Mouse (Mus musculus) MEL-GATA-1-ER (cell line): ENCODE results near the gene Map2k5.

Source experiments
- DNase-seq: peaks from one replicate; pipeline ENCODE4 v3.0.0-alpha.2; 2012; ENCODE audit warnings: low read depth; ENCODE audit errors: extremely low read depth

The Map2k5 gene

DNA sequence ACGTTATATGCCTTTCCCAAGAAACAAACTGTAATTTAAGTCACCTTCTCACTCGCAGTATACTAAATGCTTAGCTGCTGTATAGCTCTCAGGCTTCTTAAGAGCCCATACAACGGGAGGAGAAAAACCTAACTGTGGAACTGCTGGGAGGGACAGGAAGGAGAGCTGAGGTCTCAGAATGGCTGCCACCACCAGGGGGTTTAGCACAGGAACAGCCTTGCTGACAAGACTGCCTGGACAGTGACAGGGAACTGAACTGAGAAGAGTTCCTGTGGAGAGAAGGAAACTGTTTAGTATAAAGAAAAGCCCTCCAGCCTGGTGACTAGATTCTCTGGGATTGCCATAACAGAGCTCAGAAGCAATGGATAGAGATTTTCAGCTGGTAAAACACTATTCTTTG is 35.9 kb downstream of the Map2k5 start:
- no peak for DNase-seq

DNA sequence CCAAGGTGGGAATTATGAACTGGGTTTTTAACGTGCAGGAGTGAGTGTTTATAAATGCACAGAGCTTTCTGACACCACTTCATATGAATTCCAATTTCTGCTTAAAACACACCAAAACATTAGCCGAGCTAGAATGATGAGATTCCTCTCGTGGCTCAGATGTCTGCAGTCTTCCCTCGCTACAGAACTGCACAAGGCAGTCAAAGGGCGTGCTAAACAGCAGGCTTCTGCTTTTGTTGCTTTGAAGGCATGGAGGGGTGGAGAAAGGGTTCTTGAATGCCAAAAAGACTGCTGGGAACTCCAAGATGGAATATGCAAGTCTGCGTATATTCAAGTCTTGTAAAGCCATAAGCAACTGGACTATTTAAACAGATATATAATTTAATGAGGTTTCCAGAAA is 38.4 kb downstream of the Map2k5 start:
- no peak for DNase-seq

DNA sequence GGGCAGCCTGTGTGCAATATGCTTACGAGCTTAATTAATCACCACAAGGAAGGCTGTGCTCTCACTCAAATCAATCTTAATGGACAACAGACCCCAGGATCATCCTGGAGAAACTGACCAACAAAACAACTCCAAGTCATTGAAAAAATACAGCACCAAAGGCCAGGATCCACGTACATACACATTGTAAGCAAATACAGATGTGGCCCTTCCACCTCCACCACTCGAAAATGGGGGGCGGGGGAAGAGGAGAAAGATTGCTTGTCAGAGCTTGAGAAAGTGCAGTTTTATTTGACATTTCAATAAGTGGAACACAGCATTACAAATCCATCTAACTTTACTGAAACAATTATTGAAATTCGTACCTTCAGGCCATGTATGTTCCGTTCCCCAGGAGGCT is 39.0 kb downstream of the Map2k5 start:
- DNase-seq, result no peak

DNA sequence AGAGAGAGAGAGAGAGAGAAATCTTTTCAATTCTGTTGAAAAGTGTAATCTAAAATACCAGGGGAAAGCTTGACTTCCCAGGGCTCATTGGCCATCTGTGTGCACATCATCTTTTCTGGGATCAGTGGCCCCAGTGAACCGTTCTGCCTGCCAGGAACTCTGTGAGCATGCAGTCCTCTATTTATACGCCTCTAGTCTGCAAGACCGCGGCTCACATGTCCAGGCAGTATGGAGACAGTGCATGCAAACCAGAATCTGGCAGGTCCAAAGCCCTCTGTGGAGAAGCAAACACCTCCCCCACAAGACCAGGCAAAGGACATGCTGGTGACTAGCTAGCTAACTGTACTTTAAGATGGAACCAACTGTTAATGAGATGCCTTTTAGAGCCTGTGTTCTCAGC is 41.9 kb downstream of the Map2k5 start:
- no peak for DNase-seq

DNA sequence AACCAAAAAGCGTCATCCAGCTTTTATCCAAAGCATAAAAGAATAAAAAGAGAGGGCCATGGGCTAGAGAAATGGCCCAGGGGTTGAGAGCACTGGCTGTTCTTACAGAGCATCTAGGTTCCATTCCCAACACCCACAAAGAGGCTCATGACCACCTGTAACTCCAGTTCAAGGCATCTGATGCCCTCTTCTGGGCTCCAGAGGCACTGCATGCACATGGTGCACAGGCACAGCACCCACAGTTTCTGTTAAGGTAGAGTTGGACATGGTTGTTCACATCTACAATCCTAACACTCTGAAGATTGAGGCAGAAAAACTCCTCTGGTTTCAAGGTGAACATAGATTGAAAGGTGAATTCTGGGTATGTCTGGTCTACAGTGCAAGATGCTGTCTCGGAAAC is 44.6 kb downstream of the Map2k5 start:
- DNase-seq, result peak; percentile 6

DNA sequence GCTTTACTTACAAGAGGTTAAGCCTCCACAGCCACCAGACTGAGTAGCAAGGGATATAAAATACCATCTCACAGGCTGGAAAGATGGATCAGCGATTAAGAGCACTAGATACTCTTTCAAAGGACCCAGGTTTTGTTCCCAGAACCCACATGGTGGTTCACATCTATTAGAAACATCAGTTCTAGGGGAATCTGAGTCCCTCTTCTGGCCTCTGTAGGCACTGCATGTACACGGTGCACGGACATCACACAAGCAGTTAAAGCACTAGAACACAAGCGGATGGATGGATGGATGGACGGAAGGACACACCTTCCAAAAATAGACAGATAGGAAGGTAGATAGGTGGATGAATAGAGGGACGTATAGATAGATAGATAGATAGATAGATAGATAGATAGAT is 46.5 kb downstream of the Map2k5 start:
- peak; percentile 3 for DNase-seq

DNA sequence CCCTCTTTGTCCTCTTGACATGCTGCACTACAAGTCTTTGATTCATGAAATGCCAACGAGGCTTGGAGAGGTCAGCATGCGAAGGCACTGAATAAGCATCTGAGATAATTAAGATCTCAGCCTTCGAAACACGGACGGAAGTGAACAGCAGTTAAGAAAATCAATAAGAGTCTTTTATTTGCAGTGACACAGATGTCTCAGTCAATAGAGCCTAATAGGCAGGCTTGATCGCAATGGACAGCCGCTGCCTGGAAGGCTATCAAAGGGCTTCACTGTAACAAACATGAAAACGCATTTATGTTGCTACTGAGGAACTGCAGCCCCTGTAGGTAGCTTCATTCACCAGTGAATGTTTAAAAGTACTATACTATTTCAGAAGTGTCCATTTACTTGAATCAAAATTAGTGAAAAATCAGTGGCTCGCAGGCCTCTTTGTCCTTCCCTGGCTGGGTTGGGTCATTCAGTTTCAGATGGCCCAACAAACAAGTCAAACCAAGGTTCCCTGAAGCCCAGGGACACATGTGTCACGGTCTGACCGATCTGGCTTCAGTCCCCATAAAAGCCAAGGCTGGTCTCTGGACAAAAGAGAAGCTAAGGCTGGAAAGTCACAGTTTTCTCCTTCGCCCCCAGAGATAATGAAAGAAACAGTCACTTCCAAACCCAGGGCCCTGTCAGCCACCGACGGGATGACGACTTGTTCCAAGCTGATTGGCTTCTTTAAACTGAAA is 48.6 kb downstream of the Map2k5 start:
- DNase-seq, result no peak

DNA sequence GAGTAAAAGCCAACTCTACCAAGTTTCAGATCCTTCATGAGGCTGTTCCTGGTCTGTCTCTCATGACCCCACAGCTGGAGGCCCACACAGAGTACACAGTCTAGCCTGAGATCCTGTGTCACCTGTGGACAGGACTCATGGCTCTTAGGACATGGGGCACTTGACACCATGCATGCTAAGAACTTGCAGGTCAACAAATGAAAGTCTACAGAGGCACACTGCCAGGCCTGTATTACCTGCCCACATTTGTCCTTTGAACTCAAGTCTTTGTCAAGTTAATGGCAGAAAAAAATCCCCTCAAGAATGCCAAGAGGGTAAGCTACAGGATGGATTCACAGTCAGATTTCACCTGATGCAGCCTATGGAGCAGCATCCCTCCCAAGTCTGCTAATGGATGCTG is 62.5 kb downstream of the Map2k5 start:
- DNase-seq, result no peak

DNA sequence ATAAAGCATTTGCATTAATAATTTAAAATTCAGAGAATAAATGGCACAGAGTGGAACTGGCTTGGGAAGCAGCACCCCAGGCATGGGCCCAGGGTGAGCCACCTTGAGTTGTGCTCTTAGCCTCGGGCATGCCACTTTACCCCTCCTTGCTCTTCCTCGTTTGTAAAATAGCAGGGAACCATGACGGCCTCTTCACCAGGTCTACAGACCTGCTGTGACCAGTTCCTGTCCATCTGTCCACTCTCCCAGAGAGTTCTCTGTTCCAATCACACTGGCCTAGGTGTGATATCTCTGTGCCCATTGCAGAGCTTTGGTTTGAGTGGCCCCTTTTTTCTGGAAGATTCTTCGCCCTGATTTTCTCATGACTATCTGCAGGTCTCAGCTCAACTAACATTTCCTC is 63.6 kb downstream of the Map2k5 start:
- DNase-seq, result no peak

DNA sequence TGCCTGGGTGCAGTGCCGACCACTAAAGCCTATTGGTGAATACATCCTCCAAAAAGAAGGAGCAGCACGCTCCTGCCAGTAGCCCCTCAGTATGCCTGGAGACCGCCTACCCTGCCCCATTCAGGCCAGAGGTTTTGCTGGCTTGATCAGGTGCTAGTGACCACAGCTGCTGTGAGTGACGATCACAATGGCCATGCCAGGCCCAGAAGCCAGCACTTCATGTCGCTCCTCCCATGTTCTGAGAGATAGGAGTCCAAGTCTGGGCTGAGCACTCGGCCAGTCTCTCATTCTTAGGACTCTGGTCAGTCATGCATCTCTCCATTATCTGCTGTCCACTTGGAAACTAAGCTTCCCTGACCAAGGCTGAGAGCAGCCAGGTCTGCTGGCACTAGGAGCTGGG is 67.7 kb downstream of the Map2k5 start:
- no peak for DNase-seq

DNA sequence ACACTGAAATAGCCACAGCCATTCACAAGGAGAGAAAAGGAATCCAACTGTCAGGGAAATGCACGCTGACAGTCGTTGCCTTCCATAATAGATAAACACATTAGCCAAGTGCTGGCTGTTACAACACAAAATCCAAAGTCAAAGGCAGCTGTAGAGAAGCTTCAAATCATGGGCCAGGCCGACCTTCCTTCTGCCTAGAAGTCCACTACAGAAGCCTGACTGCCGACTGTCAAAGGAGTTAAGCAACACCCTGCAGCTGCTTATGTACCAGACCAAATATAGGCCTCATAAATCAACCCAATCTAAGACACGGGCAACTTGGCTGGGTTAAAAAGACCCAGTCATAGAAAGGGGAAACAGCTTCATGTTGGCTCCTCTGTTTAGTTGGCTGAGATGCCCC is 68.7 kb downstream of the Map2k5 start:
- DNase-seq, result no peak

DNA sequence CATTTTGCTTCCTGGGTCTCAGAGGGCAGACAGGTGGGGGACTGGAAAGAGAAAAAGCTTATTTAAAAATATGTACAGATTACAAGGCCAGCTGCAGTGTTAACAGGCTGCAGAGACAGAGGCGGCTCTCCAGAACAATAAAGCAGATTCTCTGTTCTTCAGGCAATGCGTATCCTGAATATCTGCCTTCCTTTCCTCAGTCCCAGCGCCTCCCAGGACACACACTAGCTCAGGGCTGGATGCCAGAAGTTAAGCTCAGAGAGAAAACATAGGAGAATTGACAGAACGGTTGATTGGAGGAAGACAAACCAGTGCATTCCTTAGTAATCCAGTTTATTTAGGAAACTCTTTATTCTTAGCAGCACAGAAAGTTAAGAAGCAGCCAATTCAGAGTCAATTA is 69.3 kb downstream of the Map2k5 start:
- DNase-seq, result no peak

DNA sequence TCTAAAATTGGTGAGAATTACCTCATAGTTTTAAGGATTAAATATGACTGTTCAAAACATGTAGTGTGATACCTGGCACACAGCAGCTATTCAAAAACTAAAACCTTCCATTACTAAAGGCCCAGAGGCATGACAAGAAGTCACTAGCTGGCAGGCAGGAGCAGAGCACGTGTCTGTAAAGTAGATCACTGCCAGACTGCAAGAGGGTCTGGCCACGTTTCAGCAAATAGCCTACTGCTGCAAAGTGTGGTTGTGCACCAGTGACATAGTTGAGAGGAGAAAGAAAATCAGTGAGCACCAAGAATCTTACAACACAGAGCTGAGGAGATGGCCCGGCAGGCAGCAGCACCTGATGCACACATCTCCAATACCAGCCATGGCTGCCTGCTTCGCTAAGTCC is 75.2 kb downstream of the Map2k5 start:
- no peak for DNase-seq

DNA sequence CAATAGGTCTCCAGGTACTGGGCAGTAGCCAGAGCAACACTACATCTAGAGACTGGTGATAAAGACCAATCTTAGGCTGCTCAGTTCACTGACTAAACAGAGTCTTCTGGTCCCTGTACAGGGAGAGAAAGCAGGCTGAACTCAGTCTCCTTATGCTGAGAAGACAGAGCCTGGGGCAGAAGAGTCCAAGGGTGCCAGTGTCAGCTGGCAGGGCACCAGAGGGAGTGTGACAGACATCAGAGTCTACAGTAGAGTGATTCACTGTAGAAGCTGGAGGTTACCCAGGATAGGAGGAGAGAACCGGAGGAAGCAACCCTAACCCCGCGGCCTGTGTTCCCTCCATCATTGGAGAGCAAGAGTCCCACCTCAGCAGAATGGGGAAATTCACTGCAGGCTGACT is 79.0 kb downstream of the Map2k5 start:
- DNase-seq, result no peak

DNA sequence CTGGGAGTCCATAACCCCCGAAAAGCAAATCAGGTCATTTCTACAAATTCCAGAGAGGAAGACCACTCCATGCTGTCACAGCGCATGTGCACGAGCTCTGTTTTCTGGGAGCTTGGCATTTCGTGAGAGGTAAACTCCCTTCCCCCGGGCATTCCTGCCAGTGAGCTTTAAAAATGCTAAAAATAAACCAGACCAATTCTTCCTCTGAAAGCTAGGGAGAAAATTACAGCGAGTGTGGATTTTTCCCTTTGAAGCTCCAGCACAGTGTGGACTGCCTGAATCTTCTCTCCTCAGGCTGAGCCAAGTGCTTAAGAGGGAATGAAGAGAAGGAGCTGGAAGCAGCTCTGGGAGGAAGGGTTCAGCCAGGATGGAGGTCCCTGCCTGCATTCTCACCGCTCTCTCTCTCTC is 82.1 kb downstream of the Map2k5 start:
- DNase-seq, result no peak

DNA sequence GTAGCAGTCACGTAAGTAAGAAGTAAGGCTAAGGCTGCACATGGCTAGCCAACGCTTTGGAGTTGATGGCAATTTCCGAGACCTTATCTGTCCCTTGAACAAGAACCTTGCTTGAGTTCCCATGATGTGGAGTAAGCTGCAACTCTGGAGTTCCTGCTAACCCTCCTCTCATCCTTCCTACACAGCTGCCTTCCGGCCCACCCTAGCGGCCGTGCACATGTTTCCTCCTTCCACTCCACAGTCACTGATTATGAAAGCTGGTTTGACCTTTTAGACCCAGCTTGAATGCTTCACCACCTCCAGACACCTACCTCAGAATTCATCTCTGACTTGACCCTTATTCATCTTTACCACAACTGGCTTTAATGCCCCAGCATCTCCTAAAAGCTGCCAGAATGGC is 82.9 kb downstream of the Map2k5 start:
- no peak for DNase-seq

DNA sequence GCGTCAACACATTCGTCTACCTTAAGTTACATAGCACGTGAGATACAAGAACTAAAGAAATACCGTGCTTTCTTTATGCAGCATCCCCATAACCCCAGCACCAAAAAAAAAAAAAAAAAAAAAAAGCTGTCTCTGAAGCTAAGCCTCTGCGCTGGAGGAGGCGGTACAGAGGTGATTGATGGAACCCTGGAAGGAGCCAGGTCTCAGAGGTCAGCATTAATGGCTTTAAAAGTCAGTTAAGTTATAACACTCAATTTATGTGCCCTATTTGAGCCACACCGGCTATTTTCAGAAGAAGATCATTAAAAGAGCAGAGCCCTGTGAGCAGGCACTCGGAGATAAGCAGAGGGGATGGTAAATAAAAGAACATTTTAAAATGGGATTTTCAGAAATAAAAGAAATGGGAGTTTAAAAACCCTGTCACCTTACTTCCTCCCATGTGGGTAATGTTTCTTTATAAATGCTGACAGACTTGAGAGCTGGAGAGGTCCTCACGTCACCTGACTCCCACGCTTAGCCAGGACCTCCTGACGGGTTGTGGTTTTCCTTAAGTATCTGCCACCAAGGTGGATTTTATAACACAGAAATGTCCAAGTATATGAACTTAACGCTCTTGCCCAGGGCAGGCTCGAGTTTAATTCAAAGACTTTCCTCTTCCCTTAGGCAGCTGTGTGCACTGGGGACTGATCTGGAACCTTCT is 83.8 kb downstream of the Map2k5 start:
- no peak for DNase-seq

DNA sequence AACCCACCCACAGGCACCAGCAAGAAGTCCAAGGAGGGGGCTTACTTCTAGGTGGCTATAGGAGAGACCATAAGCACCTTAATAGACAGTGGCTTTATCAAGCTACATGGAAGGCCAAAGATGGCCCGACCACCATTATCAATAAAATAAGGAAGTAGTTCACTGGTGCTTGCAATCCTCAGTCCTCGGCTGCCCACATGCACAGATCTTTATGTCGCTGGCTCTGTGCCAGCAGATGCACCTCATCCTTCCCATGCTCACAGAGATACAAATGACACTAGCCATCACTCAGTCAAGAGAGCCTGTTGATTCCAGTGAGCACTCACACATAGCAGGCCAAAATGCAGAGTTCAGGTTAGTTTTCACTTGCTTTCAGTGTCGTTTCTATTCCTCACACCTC is 89.0 kb downstream of the Map2k5 start:
- DNase-seq, result peak; percentile 18

DNA sequence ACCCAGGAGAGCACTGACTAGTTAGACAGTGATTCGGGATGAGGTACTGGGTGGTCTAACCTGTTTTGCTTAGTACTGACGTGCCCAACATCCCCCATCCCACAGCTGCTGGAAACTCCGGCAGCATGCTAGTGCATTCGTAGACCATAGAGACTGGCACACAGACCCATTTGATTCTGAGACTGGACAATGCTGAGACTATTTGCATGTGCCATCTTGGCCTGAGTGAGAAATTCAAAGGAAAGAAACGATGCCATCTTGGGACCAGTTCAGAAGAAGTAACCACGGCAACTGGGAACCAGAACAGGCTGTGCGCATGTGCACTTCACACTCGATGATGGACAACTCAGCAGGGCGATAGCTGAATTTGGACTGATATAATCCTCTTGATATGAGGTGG is 93.3 kb downstream of the Map2k5 start:
- DNase-seq, result no peak

DNA sequence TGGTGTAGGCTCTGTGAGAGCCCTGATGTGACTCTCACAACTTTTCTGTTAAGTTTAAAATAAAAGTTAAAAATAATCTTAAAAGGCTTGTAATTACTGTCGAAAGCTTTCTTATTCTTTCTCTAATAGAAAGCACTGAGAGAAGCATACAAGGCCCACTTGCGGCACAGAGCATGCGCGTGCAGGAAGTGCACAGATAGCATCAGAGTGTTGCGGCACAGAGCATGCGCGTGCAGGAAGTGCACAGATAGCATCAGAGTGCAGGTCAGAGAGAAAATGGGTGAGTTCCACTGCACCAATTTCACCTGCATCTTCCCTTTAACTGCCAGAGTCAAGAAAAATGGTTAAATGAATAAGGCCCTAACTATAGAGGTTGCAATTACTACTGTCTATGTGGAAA is 95.7 kb downstream of the Map2k5 start:
- DNase-seq, result no peak

DNA sequence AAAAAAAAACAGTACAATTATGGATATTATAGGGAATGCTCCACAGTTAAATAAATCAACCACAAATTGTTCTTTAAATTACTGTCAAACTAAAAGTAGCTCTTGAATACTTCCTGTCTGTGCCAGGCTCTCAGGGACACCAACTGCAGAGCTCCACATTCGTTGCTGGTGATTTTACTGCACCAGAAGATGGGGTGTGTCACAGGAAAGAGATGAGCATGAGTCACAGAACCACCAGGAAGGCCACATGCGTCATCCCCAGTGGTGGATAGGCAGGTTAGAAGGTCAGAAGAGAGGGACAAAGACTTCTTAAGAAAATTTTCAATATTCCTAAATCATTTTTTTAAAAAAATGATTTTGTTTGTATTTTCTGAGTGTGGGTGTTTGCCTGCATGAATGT is 96.6 kb downstream of the Map2k5 start:
- DNase-seq, result no peak

DNA sequence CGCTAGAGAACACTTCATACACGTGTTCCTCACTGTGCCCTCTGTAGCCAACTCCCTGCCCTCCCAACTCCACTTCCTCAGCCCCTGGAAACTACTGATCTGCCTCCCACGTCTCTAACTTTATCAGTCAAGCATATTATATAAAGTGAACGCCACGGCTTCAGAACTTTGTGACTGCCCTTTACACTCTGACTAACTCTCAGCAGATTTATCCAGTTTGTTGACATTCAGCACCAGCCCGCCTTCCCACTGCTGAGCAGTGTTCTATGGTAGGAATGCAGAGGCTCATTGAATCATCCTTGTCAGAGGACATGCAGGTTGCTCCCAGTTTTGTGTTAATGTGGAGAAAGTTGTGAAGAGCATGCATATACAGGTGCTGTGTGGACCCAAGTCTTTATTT is 103.9 kb downstream of the Map2k5 start:
- no peak for DNase-seq

DNA sequence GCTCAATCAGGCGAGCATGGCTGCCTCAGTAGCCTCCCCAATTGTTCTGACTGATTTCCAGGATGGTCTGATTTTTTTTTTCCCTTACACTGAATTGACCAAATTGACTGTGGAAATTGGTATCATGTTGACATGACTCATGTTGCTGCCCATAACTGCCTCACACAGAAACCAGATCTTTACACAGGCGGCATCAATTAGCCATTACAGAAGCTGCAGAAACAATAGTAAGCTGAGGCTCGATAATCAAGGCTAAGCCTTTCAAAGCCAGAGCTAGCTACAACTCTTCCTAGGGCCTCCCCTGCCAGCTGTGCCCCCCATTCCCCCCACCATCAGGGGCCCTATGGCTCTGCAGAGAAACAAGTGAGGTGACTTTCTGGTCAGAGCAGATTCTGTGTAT is 107.9 kb downstream of the Map2k5 start:
- no peak for DNase-seq
